Mouse (Mus musculus): ENCODE measurements around the gene Ehd4.

DNA sequence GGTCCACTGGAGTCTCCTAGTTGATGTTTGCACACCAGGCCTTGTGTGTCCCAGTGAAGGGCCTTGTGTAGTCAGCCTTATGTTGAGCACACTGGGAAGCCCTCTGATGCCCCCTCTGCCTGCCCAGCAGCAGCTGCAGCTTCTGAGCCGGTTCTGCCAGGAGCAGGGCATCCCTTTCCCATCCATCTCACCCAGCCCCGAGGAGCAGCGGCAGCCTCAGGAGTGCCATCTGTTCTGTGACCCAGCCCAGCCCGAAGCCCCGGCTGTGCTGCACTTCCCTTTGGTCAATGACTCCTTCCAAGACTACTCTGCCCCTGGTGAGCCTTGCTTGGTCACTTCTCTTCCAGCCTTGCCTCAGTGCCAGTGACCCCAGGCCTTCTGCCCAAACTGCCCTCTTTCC is 113.4 kb downstream of the Ehd4 start:
- no peak for TF ChIP-seq CTCF (IDR thresholded peaks at IDR 0.05; ENCODE audit: low read depth, low read length)
- TF ChIP-seq POLR2A (IDR thresholded peaks at IDR 0.05; ENCODE audit: insufficient read depth, low read length), result no peak

Data from ES-Bruce4 (cell line).